Mouse (Mus musculus): Measurements from ENCODE around the gene Plcb4.
A peak's percentile ranks its signal among the peaks of the same experiment; 100 is the strongest.

Plcb4 gene

GRCm38 (mm10) chr2:135658486-135659390, at the start of gene Plcb4:
TSS of gene Plcb4 (plus strand) at chr2:135659011.
- DNase-seq (ENCODE audit: low read depth, low spot score), result peak; percentile 93

GRCm38 (mm10) chr2:135614651-135615261, 44.1 kb upstream of the Plcb4 start:
- DNase-seq (ENCODE audit: low read depth, low spot score), result no peak

- DNase-seq (ENCODE audit: low read depth, low spot score), result no peak
Observed at GRCm38 (mm10) chr2:135616090-135616489, 42.7 kb upstream of the Plcb4 start.

GRCm38 (mm10) chr2:135618551-135618950, 40.3 kb upstream of the Plcb4 start:
- no peak for DNase-seq (ENCODE audit: low read depth, low spot score)

- DNase-seq (ENCODE audit: low read depth, low spot score), result peak; percentile 43
Observed at GRCm38 (mm10) chr2:135619956-135620355, 38.9 kb upstream of the Plcb4 start.

GRCm38 (mm10) chr2:135627821-135628220, 31.0 kb upstream of the Plcb4 start:
- DNase-seq (ENCODE audit: low read depth, low spot score), result no peak

GRCm38 (mm10) chr2:135637227-135637626, 21.6 kb upstream of the Plcb4 start:
- no peak for DNase-seq (ENCODE audit: low read depth, low spot score)

GRCm38 (mm10) chr2:135641002-135641401, 17.8 kb upstream of the Plcb4 start:
- DNase-seq (ENCODE audit: low read depth, low spot score), result no peak

GRCm38 (mm10) chr2:135641636-135642035, 17.2 kb upstream of the Plcb4 start:
- DNase-seq (ENCODE audit: low read depth, low spot score), result peak; percentile 95

- DNase-seq (ENCODE audit: low read depth, low spot score), result no peak
Observed at GRCm38 (mm10) chr2:135646226-135646625, 12.6 kb upstream of the Plcb4 start.

GRCm38 (mm10) chr2:135646654-135647053, 12.2 kb upstream of the Plcb4 start:
- no peak for DNase-seq (ENCODE audit: low read depth, low spot score)

- no peak for DNase-seq (ENCODE audit: low read depth, low spot score)
Observed at GRCm38 (mm10) chr2:135647985-135648384, 10.8 kb upstream of the Plcb4 start.

- no peak for DNase-seq (ENCODE audit: low read depth, low spot score)
Observed at GRCm38 (mm10) chr2:135650885-135651284, 7.9 kb upstream of the Plcb4 start.

GRCm38 (mm10) chr2:135652040-135652439, 6.8 kb upstream of the Plcb4 start:
- DNase-seq (ENCODE audit: low read depth, low spot score), result no peak

- DNase-seq (ENCODE audit: low read depth, low spot score), result peak; percentile 51
Observed at GRCm38 (mm10) chr2:135652451-135652850, 6.4 kb upstream of the Plcb4 start.

- DNase-seq (ENCODE audit: low read depth, low spot score), result no peak
Observed at GRCm38 (mm10) chr2:135655948-135656347, 2.9 kb upstream of the Plcb4 start.

- DNase-seq (ENCODE audit: low read depth, low spot score), result no peak
Observed at GRCm38 (mm10) chr2:135656586-135656985, 2.2 kb upstream of the Plcb4 start.

GRCm38 (mm10) chr2:135659391-135660180, 775 bp downstream of the Plcb4 start:
- peak; percentile 72 for DNase-seq (ENCODE audit: low read depth, low spot score)

GRCm38 (mm10) chr2:135660816-135661215, 2.0 kb downstream of the Plcb4 start:
- DNase-seq (ENCODE audit: low read depth, low spot score), result peak; percentile 57

GRCm38 (mm10) chr2:135663785-135664184, 5.0 kb downstream of the Plcb4 start:
- DNase-seq (ENCODE audit: low read depth, low spot score), result no peak

GRCm38 (mm10) chr2:135667496-135667895, 8.7 kb downstream of the Plcb4 start:
- DNase-seq (ENCODE audit: low read depth, low spot score), result peak; percentile 39
